Mouse (Mus musculus) ES-Bruce4 (cell line): ENCODE results near the gene Krt33b. TPM values are rescaled to one million over a fixed set of nuclear protein-coding genes. Genes with fewer than 3 reads are reported as not detected.

ENCODE experiments used
- H3K27ac ChIP-seq: 2 replicates; pipeline ENCODE4 v1.5.1; 2012; ENCODE audit warnings: low read length, inconsistent platforms; ENCODE audit not compliant: insufficient read depth
- H3K27me3 ChIP-seq: 2 replicates; pipeline ENCODE4 v1.6.1; 2012; ENCODE audit warnings: mild to moderate bottlenecking, low read length, inconsistent platforms; ENCODE audit not compliant: control insufficient read depth, poor library complexity, insufficient read depth, severe bottlenecking
- H3K36me3 ChIP-seq: 2 replicates; pipeline ENCODE4 v1.6.1; 2012; ENCODE audit warnings: inconsistent platforms, mild to moderate bottlenecking, low read length, moderate library complexity; ENCODE audit not compliant: control insufficient read depth, poor library complexity, insufficient read depth, severe bottlenecking
- H3K4me1 ChIP-seq: one replicate; pipeline ENCODE4 v1.8.1; 2011; ENCODE audit warnings: low read length; ENCODE audit not compliant: control insufficient read depth, insufficient read depth
- H3K4me3 ChIP-seq: 2 replicates; pipeline ENCODE4 v1.5.1; 2011; ENCODE audit warnings: low read depth, mild to moderate bottlenecking, low read length
- H3K9ac ChIP-seq: 2 replicates; pipeline ENCODE4 v1.6.1; 2012; ENCODE audit warnings: low read depth, mild to moderate bottlenecking, inconsistent platforms; ENCODE audit not compliant: poor library complexity, severe bottlenecking
- H3K9me3 ChIP-seq: replicated peaks from 2 replicates; pipeline ENCODE4 v1.6.1; 2012; ENCODE audit warnings: mild to moderate bottlenecking, low read length, inconsistent platforms; ENCODE audit not compliant: control insufficient read depth, poor library complexity, insufficient read depth, severe bottlenecking
- CTCF ChIP-seq: IDR thresholded peaks from one replicate; pipeline ENCODE4 v1.8.1; 2011; ENCODE audit warnings: low read depth, low read length
- EP300 ChIP-seq: IDR thresholded peaks from 2 replicates; pipeline ENCODE4 v1.6.1; 2011; ENCODE audit warnings: low read depth, low read length; ENCODE audit not compliant: insufficient read depth
- POLR2A ChIP-seq: IDR thresholded peaks from one replicate; pipeline ENCODE4 v1.8.1; 2011; ENCODE audit warnings: low read length; ENCODE audit not compliant: insufficient read depth
- polyA plus RNA-seq: library from polyadenylated mRNA; stranded (reverse); fragments of >200 nt; gene quantifications from 2 replicates; pipeline ENCODE4 v1.2.4, GENCODE M21; 2011; ENCODE audit warnings: low read depth; ENCODE audit not compliant: missing spikeins, insufficient read depth, insufficient read length

Krt33b gene
- not detected in 2 replicates for polyA plus RNA-seq

- Histone ChIP-seq H3K9ac (no peak within 1 kb of the TSS), H3K9me3 (no peaks in the 10 kb centered on the region), H3K4me1 (no peaks in the 10 kb centered on the region), H3K36me3 (no peaks in the 10 kb centered on the region), H3K27me3 (no peaks in the 10 kb centered on the region), H3K27ac (no peak within 1 kb of the TSS), H3K4me3 (no peak within 1 kb of the TSS)
- TF ChIP-seq POLR2A (no peak), EP300 (no peak), CTCF (no peak)
Observed at GRCm38 (mm10) chr11:100029768-100030167, at the start of gene Krt33b. Gene Krt33b (minus strand): TSS chr11:100029868.

- Histone ChIP-seq H3K36me3 (no peaks in the 10 kb centered on the region), H3K9me3 (no peaks in the 10 kb centered on the region; the same call in 1 of the 2 replicates), H3K27ac (no peak overlapping the region)
Observed at GRCm38 (mm10) chr11:100073873-100074272, 44.2 kb upstream of the Krt33b start.

DNA sequence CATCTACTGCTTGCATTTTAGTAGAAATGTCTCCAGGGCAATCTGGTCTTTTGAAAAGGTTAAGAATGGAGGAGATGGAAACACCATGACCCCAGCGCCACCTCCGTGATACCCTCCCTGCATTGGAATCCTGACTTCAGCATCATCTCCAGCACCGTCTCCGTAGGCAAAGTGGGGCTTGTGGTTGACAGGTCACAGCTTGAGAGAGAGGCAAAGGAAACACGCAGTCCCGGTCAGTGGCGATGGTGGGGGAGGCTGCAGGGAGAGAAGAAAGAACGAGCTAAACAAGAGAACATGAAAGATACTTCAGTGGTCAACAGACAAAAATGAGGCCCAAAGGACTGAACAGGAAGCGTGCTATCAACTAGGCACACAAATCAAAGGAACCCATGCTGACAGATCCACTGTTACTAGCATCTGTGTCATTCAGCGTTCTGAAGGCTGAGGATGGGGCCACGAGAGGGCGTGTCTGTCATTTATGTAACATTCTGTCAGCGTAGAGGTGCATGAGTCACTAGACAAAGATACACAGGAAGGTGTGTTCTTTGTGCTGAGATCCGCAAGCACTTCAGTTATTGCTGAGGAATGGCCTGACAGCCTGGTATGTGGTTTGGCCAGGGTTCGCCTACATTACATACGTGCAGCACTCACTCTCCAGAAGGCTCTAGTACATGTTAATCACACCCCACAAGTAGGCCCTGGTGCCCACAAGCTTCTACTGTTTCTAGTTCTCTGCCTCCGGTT, 37.8 kb upstream of the Krt33b start:
- H3K27me3 ChIP-seq: no peaks in the 10 kb centered on the region

More at GRCm38 (mm10) chr11:100073873-100074272, 44.2 kb upstream of the Krt33b start:
- H3K4me1 ChIP-seq: no peaks in the 10 kb centered on the region
- H3K27me3 ChIP-seq: no peaks in the 10 kb centered on the region
- H3K9ac ChIP-seq: no peak overlapping the region
- TF ChIP-seq CTCF (no peak), POLR2A (no peak), EP300 (no peak)
- no peak overlapping the region for H3K4me3 ChIP-seq

DNA sequence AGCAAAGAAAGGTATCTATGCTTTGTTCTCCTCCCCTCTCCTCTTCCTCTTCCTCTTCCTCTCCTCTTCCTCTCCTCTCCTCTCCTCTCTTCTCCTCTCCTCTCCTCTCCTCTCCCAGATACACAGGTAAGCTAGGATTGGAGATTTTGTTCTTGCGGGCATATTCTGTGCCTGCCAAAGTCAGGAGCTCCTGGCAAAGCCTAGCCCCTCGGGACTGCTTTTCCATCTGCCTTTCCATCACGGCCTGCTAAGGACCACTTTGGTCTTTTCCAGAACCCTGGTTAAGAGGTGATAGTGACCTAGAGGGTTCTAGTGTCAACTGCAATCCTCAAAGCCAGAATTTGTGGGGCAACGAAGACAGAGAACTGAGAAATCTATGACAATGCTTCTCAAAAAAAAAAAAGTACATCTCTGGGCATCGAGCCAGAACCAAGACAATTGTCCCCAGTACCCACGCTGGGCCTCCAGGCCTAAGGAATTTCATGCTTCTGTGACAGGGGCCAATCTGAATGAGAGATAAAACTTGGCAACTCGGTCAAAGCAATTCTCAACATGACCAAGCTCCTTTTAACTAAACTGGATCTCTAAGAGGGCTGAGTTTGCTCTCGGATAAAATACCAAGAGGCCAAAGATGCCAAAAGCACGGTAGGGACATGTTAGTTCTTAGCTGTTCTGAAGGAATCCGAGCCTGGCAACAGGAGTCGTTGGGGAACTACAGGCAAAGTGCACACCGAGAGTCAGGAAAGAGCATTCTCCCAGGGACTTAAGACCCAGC, 36.8 kb upstream of the Krt33b start:
- Histone ChIP-seq H3K9ac (no peak overlapping the region), H3K27me3 (no peaks in the 10 kb centered on the region), H3K36me3 (no peaks in the 10 kb centered on the region), H3K4me1 (no peaks in the 10 kb centered on the region), H3K9me3 (no peaks in the 10 kb centered on the region), H3K27ac (no peak overlapping the region), H3K4me3 (no peak overlapping the region)
- TF ChIP-seq POLR2A (no peak), EP300 (no peak), CTCF (no peak)

More for the DNA sequence above, 37.8 kb upstream of the Krt33b start:
- Histone ChIP-seq H3K36me3 (no peaks in the 10 kb centered on the region), H3K27ac (no peak overlapping the region), H3K4me1 (no peaks in the 10 kb centered on the region), H3K4me3 (no peak overlapping the region), H3K9ac (no peak overlapping the region), H3K9me3 (no peaks in the 10 kb centered on the region)
- TF ChIP-seq POLR2A: no peak

DNA sequence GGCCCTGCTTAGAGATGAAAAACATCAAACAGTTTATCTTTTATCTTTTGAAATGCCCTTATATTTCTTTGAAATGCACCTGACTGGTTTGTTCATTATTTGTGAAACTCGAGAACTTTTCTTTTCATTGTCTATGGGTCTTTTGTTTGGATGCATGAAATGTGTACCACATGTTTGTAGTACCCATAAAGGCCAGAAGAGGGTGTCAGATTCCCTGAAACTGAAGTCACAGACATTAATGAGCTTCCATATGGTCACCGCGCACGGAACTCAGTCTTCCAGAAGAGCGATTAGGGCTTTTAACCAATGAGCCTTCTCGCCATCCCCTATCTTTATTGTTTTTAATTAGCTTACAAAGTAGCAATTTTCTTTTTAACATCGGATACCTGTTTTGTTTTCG, 29.2 kb upstream of the Krt33b start:
- no peaks in the 10 kb centered on the region for H3K9me3 ChIP-seq
- no peaks in the 10 kb centered on the region for H3K4me1 ChIP-seq
- no peak for TF ChIP-seq EP300
- peak; percentile 5 for TF ChIP-seq CTCF
- H3K27ac ChIP-seq: no peak overlapping the region
- H3K27me3 ChIP-seq: 0 out of 2 replicates have a peak, but pooled peaks cover 1% of the 10 kb centered on the region
- H3K9ac ChIP-seq: no peak overlapping the region
- H3K4me3 ChIP-seq: no peak overlapping the region
- H3K36me3 ChIP-seq: no peaks in the 10 kb centered on the region
